In the genomic region with DNA sequence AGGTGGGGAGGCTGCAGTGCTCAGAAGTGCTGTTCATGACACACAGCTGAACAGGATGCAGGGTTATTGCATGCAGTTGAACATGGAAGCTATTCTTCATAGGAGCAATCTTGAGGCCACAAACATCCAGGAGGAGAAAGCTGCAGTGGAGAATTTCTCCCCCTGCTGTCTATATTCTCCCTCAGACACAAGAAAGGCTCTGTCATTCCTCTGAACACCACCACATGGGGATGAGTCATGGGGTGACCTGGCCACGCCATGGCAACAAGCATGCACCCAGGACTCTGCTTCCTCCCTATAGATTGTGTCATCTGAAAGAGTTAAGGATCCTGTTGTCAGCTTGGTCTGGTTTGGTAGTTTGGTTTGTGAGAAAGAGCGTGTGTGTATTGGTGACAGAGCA, we compare ENCODE assay signal across 20 mouse cellular contexts.
DNase-seq lines count a peak whose midpoint lies in the region; ATAC-seq and TF ChIP-seq lines count a peak whose summit lies in the region.
"Had no signal": no experiment of that assay in that cellular context is flagged by ENCODE, and none has a peak within 500 bp of the region (broad histone marks: within the 10 kb centered on the region; RNA-seq: fewer than 3 reads in every experiment).

No protein-coding gene starts in this region.

- TF ChIP-seq EP300 in lung, postnatal 0 days (IDR thresholded peaks at IDR 0.05), result no peak
- TF ChIP-seq EP300 in CH12.LX (IDR thresholded peaks at IDR 0.05; ENCODE audit: low read length), result no peak
- TF ChIP-seq EP300 in stomach, postnatal 0 days (optimal IDR thresholded peaks at IDR 0.05), result no peak

- H3K27me3 ChIP-seq in lung, postnatal 0 days (replicated peaks; ENCODE audit: insufficient read depth, low read length), result no peaks in the 10 kb centered on the region
- H3K27me3 ChIP-seq in CH12.LX (replicated peaks), result no peaks in the 10 kb centered on the region
- H3K27me3 ChIP-seq in stomach, postnatal 0 days (ENCODE audit: control insufficient read depth, insufficient read depth, low read length), result no peaks in the 10 kb centered on the region
- H3K27me3 ChIP-seq: embryonic facial prominence, embryonic 13.5 days; hindbrain, embryonic 15.5 days; limb, embryonic 13.5 days; liver, embryonic 15.5 days had no signal

- H3K27ac ChIP-seq in lung, postnatal 0 days (ENCODE audit: low read length), result no peak overlapping the region
- H3K27ac ChIP-seq in CH12.LX (ENCODE audit: insufficient read depth, low read depth), result no peak overlapping the region
- H3K27ac ChIP-seq in stomach, postnatal 0 days (replicated peaks), result no peak overlapping the region
- H3K27ac ChIP-seq: embryonic facial prominence, embryonic 13.5 days; heart, adult 2 months; hindbrain, embryonic 15.5 days; limb, embryonic 13.5 days; liver, embryonic 15.5 days had no signal

- DNase-seq in lung, postnatal 0 days (ENCODE audit: low spot score), result peak; percentile 32
- DNase-seq in lung, postnatal 10 days, result no peak
- DNase-seq in CH12.LX (ENCODE audit: extremely low read depth), result peak; percentile 20
- DNase-seq in brain, adult 2 months (ENCODE audit: low read depth, low spot score), result peak; percentile 41
- DNase-seq in stomach, postnatal 0 days (ENCODE audit: low spot score), result no peak
- no peak for DNase-seq in kidney, postnatal 10 days
- no peak for DNase-seq in embryo, embryonic 11 days
- DNase-seq: cerebellum, adult 2 months; gastrocnemius, postnatal 10 days; heart, adult 2 months; heart, postnatal 10 days; kidney, adult 11 months; kidney, postnatal 25 days; layer of hippocampus, adult 9-11 months; midbrain, embryonic 14.5 days; thymus, adult 18-20 months had no signal

- TF ChIP-seq POLR2A in CH12.LX (IDR thresholded peaks at IDR 0.05; ENCODE audit: low read depth, low read length), result no peak

- H3K4me1 ChIP-seq in lung, postnatal 0 days (ENCODE audit: insufficient read depth, low read depth, low read length), result no peaks in the 10 kb centered on the region
- H3K4me1 ChIP-seq in CH12.LX (ENCODE audit: control insufficient read depth in 1 of 2, insufficient read depth in 2 of 2), result peaks cover 15 to 38% of the 10 kb centered on the region in 2 experiments
- H3K4me1 ChIP-seq in stomach, postnatal 0 days (replicated peaks; ENCODE audit: control insufficient read depth, insufficient read depth), result no peaks in the 10 kb centered on the region
- H3K4me1 ChIP-seq: liver, embryonic 15.5 days had no signal

- H3K9ac ChIP-seq in lung, postnatal 0 days (replicated peaks; ENCODE audit: low read depth), result no peak overlapping the region
- no peak overlapping the region for H3K9ac ChIP-seq in CH12.LX (ENCODE audit: insufficient read depth, low read depth)
- no peak overlapping the region for H3K9ac ChIP-seq in stomach, postnatal 0 days (ENCODE audit: low read length)
- H3K9ac ChIP-seq: embryonic facial prominence, embryonic 13.5 days; hindbrain, embryonic 15.5 days; limb, embryonic 13.5 days; liver, embryonic 15.5 days had no signal

- no peak for TF ChIP-seq RAD21 in CH12.LX (IDR thresholded peaks at IDR 0.05; ENCODE audit: low read depth, low read length)

- no peak overlapping the region for H3K4me3 ChIP-seq in lung, postnatal 0 days (ENCODE audit: low read depth, low read length)
- H3K4me3 ChIP-seq in CH12.LX (replicated peaks in 1 of 3; ENCODE audit: low read depth in 2 of 3, low read length in 2 of 3, poor library complexity in 1 of 3), result no peak overlapping the region
- no peak overlapping the region for H3K4me3 ChIP-seq in stomach, postnatal 0 days (ENCODE audit: low read depth, low read length)
- H3K4me3 ChIP-seq: embryonic facial prominence, embryonic 13.5 days; heart, adult 2 months; hindbrain, embryonic 15.5 days; limb, embryonic 13.5 days; liver, embryonic 15.5 days had no signal

- TF ChIP-seq CTCF in lung, postnatal 0 days (IDR thresholded peaks at IDR 0.05), result peak; percentile 9; the same call in 1 of the 2 replicates
- no peak for TF ChIP-seq CTCF in CH12.LX (conservative IDR thresholded peaks at IDR 0.05 in 1 of 2, IDR thresholded peaks at IDR 0.05 in 1 of 2; ENCODE audit: low read depth in 2 of 2, low read length in 2 of 2)
- TF ChIP-seq CTCF in stomach, postnatal 0 days (IDR thresholded peaks at IDR 0.05; ENCODE audit: low read depth), result peak; percentile 35

- dilution Hi-C loops in CH12.LX (cut with MboI; ENCODE audit: extremely low pct_ligation_motif_present, extremely low pct_unique_long_range_greater_than_20kb, low sequenced_read_pairs), result no loop called here

- H3K79me2 ChIP-seq in CH12.LX (replicated peaks; ENCODE audit: control insufficient read depth, extremely low read depth, insufficient read depth, poor library complexity, severe bottlenecking), result no peaks in the 10 kb centered on the region

- H3K9me3 ChIP-seq in lung, postnatal 0 days (ENCODE audit: low read length), result no peaks in the 10 kb centered on the region
- H3K9me3 ChIP-seq in CH12.LX (replicated peaks; ENCODE audit: low read length), result no peaks in the 10 kb centered on the region
- no peaks in the 10 kb centered on the region for H3K9me3 ChIP-seq in stomach, postnatal 0 days (ENCODE audit: control insufficient read depth, low read length)
- H3K9me3 ChIP-seq: embryonic facial prominence, embryonic 13.5 days; hindbrain, embryonic 15.5 days; limb, embryonic 13.5 days; liver, embryonic 15.5 days had no signal

- in situ Hi-C loops in CH12.LX (cut with MboI; ENCODE audit: low pct_ligation_motif_present, low pct_unique_long_range_greater_than_20kb, low sequenced_read_pairs), result loop anchor here (25.0 kb wide), 1 partner anchor 166 kb away; no protein-coding TSS in a partner anchor

- no peak; the same call in 1 of the 2 replicates for ATAC-seq in lung, postnatal 0 days
- ATAC-seq in stomach, postnatal 0 days (ENCODE audit: low FRiP score, low TSS enrichment), result peak; percentile 78

- 62% methylated on average over 2 of the region's 2 CpGs for WGBS in lung, postnatal 0 days
- 69% methylated on average over 2 of the region's 2 CpGs for WGBS in stomach, postnatal 0 days

- H3K36me3 ChIP-seq in lung, postnatal 0 days (ENCODE audit: insufficient read depth, low read length), result no peaks in the 10 kb centered on the region
- H3K36me3 ChIP-seq in CH12.LX (replicated peaks in 1 of 2; ENCODE audit: control insufficient read depth in 1 of 2, insufficient read depth in 1 of 2, low read length in 1 of 2), result peaks cover 4 to 46% of the 10 kb centered on the region in 2 experiments
- H3K36me3 ChIP-seq in stomach, postnatal 0 days (ENCODE audit: control insufficient read depth, insufficient read depth, low read length), result no peaks in the 10 kb centered on the region
- H3K36me3 ChIP-seq: hindbrain, embryonic 15.5 days; limb, embryonic 13.5 days; liver, embryonic 15.5 days had no signal

- no peak overlapping the region for H3K4me2 ChIP-seq in lung, postnatal 0 days (replicated peaks; ENCODE audit: low read depth, low read length)
- H3K4me2 ChIP-seq in CH12.LX (ENCODE audit: insufficient read depth, low read depth, poor library complexity, severe bottlenecking), result no peak overlapping the region
- no peak overlapping the region for H3K4me2 ChIP-seq in stomach, postnatal 0 days (replicated peaks; ENCODE audit: low read depth)
- H3K4me2 ChIP-seq: embryonic facial prominence, embryonic 13.5 days; hindbrain, embryonic 15.5 days; limb, embryonic 13.5 days; liver, embryonic 15.5 days had no signal

TF ChIP-seq in CH12.LX, 34 proteins besides CTCF, POLR2A, EP300 and RAD21:
- TF ChIP-seq UBTF (IDR thresholded peaks at IDR 0.05; ENCODE audit: low read depth, low read length) (no peak), KAT2A (IDR thresholded peaks at IDR 0.05; ENCODE audit: insufficient replicate concordance, low read length) (no peak), PAX5 (IDR thresholded peaks at IDR 0.05; ENCODE audit: low read length) (no peak), RCOR1 (conservative IDR thresholded peaks at IDR 0.05; ENCODE audit: low read depth, low read length) (no peak), E2F4 (IDR thresholded peaks at IDR 0.05; ENCODE audit: insufficient replicate concordance, low read depth, low read length) (no peak)

Comparison
In these comparisons a context has a peak if more than half of its experiments do, and no peak if none do; other contexts are left out.
1. DNase-seq: peak in lung, postnatal 0 days (single experiment), CH12.LX (single experiment) and brain, adult 2 months (single experiment); none in lung, postnatal 10 days (single experiment), stomach, postnatal 0 days (single experiment), kidney, postnatal 10 days (single experiment) and embryo, embryonic 11 days (single experiment).
2. CTCF ChIP-seq: peak in lung, postnatal 0 days (single experiment) and stomach, postnatal 0 days (single experiment); none in CH12.LX (0 of 2).